Mouse (Mus musculus): ENCODE measurements around the gene Hist1h4c. TPM values are rescaled to one million over a fixed set of nuclear protein-coding genes. Genes with fewer than 3 reads are reported as not detected.
"Not testable (repeated sequence)": the region's sequence is repeated elsewhere in the genome, so short reads cannot be mapped to it uniquely, and the experiment has no call there.

Gene Hist1h4c
- total and polyA plus RNA-seq, 2 experiments from 2014 or later: 4.6 to 1,400 TPM

GRCm38 (mm10) chr13:23687907-23688306, 10.3 kb downstream of the Hist1h4c start:
- Histone ChIP-seq H3K9ac (replicated peaks; ENCODE audit: low read length) (no peak overlapping the region), H3K4me1 (ENCODE audit: insufficient read depth, low read length) (no peaks in the 10 kb centered on the region; the same call in 1 of the 2 replicates), H3K27ac (no peak overlapping the region), H3K4me3 (ENCODE audit: low read length) (no peak overlapping the region), H3K4me2 (ENCODE audit: low read depth, low read length) (no peak overlapping the region), H3K9me3 (ENCODE audit: low read length) (no peaks in the 10 kb centered on the region), H3K36me3 (ENCODE audit: insufficient read depth, low read length) (no peaks in the 10 kb centered on the region), H3K27me3 (ENCODE audit: insufficient read depth, low read length) (no peaks in the 10 kb centered on the region)
- DNase-seq (ENCODE audit: low spot score): no peak
- no peak for TF ChIP-seq CTCF (IDR thresholded peaks at IDR 0.05; ENCODE audit: low read depth)
- no peak for ATAC-seq
- 95% methylated on average over 7 of the region's 7 CpGs for WGBS

- Histone ChIP-seq H3K27me3 (ENCODE audit: insufficient read depth, low read length) (no peaks in the 10 kb centered on the region), H3K9me3 (ENCODE audit: low read length) (no peaks in the 10 kb centered on the region), H3K4me2 (ENCODE audit: low read depth, low read length) (no peak overlapping the region), H3K4me1 (ENCODE audit: insufficient read depth, low read length) (peaks cover 3% of the 10 kb centered on the region; the same call in 1 of the 2 replicates), H3K9ac (replicated peaks; ENCODE audit: low read length) (no peak overlapping the region), H3K36me3 (ENCODE audit: insufficient read depth, low read length) (no peaks in the 10 kb centered on the region), H3K27ac (no peak overlapping the region), H3K4me3 (ENCODE audit: low read length) (no peak overlapping the region)
- WGBS: 87% methylated on average over 4 of the region's 4 CpGs
- TF ChIP-seq CTCF (IDR thresholded peaks at IDR 0.05; ENCODE audit: low read depth): no peak
- DNase-seq (ENCODE audit: low spot score) (no peak), ATAC-seq (no peak)
Observed at GRCm38 (mm10) chr13:23687181-23687580, 11.1 kb downstream of the Hist1h4c start.

GRCm38 (mm10) chr13:23685966-23686365, 12.3 kb downstream of the Hist1h4c start:
- Histone ChIP-seq H3K9me3 (ENCODE audit: low read length) (no peaks in the 10 kb centered on the region), H3K27ac (peak overlapping the region; percentile 83; the same call in 1 of the 2 replicates), H3K4me1 (ENCODE audit: insufficient read depth, low read length) (peaks cover 3% of the 10 kb centered on the region; the same call in 1 of the 2 replicates), H3K4me2 (ENCODE audit: low read depth, low read length) (peak overlapping the region; percentile 57), H3K36me3 (ENCODE audit: insufficient read depth, low read length) (no peaks in the 10 kb centered on the region), H3K4me3 (ENCODE audit: low read length) (peak overlapping the region; percentile 36), H3K27me3 (ENCODE audit: insufficient read depth, low read length) (no peaks in the 10 kb centered on the region), H3K9ac (replicated peaks; ENCODE audit: low read length) (peak overlapping the region; percentile 40)
- no peak for TF ChIP-seq CTCF (IDR thresholded peaks at IDR 0.05; ENCODE audit: low read depth)
- no peak for ATAC-seq
- no peak for DNase-seq (ENCODE audit: low spot score)
- 34% methylated on average over 4 of the region's 4 CpGs for WGBS

- H3K27ac ChIP-seq: peak overlapping the region; percentile 83
- H3K36me3 ChIP-seq (ENCODE audit: insufficient read depth, low read length): no peaks in the 10 kb centered on the region
- H3K4me3 ChIP-seq (ENCODE audit: low read length): peak overlapping the region; percentile 36
- peaks cover 3% of the 10 kb centered on the region; the same call in 1 of the 2 replicates for H3K4me1 ChIP-seq (ENCODE audit: insufficient read depth, low read length)
- DNase-seq (ENCODE audit: low spot score) (peak; percentile 50), ATAC-seq (no peak)
- H3K4me2 ChIP-seq (ENCODE audit: low read depth, low read length): peak overlapping the region; percentile 57
- H3K9ac ChIP-seq (replicated peaks; ENCODE audit: low read length): peak overlapping the region; percentile 40
- TF ChIP-seq CTCF (IDR thresholded peaks at IDR 0.05; ENCODE audit: low read depth): no peak
- H3K27me3 ChIP-seq (ENCODE audit: insufficient read depth, low read length): no peaks in the 10 kb centered on the region
- 6% methylated on average over 15 of the region's 15 CpGs for WGBS
- H3K9me3 ChIP-seq (ENCODE audit: low read length): no peaks in the 10 kb centered on the region
Observed at GRCm38 (mm10) chr13:23685121-23685861, 13.0 kb downstream of the Hist1h4c start.

GRCm38 (mm10) chr13:23684295-23684945, 13.8 kb downstream of the Hist1h4c start:
- ATAC-seq (peak; percentile 33), DNase-seq (ENCODE audit: low spot score) (peak; percentile 91)
- H3K4me2 ChIP-seq (ENCODE audit: low read depth, low read length): peak overlapping the region; percentile 57
- peak overlapping the region; percentile 36 for H3K4me3 ChIP-seq (ENCODE audit: low read length)
- not testable (repeated sequence) for H3K9me3 ChIP-seq (ENCODE audit: low read length); H3K4me1 ChIP-seq (ENCODE audit: insufficient read depth, low read length); H3K36me3 ChIP-seq (ENCODE audit: insufficient read depth, low read length); H3K27me3 ChIP-seq (ENCODE audit: insufficient read depth, low read length)
- 0% methylated on average over 10 of the region's 37 CpGs for WGBS
- peak overlapping the region; percentile 96 for H3K27ac ChIP-seq
- H3K9ac ChIP-seq (replicated peaks; ENCODE audit: low read length): peak overlapping the region; percentile 49

GRCm38 (mm10) chr13:23683755-23684281, 14.4 kb downstream of the Hist1h4c start, which contains the start of the genes Hist1h2ac and Hist1h2bc:
TSS of gene Hist1h2ac (minus strand) at chr13:23683948.
TSS of gene Hist1h2bc (plus strand) at chr13:23684199.
- 0 out of 2 replicates have a peak, but pooled peaks have one; percentile 8 for TF ChIP-seq CTCF (IDR thresholded peaks at IDR 0.05; ENCODE audit: low read depth)
- peak; percentile 98 for ATAC-seq

GRCm38 (mm10) chr13:23682947-23683754, 15.1 kb downstream of the Hist1h4c start:
- Histone ChIP-seq H3K9ac (replicated peaks; ENCODE audit: low read length) (peak overlapping the region; percentile 49), H3K27ac (peak overlapping the region; percentile 96), H3K4me2 (ENCODE audit: low read depth, low read length) (peak overlapping the region; percentile 57), H3K4me3 (ENCODE audit: low read length) (peak overlapping the region; percentile 36)
- DNase-seq (ENCODE audit: low spot score) (peak; percentile 6), ATAC-seq (peak; percentile 64)
- 12% methylated on average over 11 of the region's 30 CpGs for WGBS
- not testable (repeated sequence) for H3K4me1 ChIP-seq (ENCODE audit: insufficient read depth, low read length); H3K9me3 ChIP-seq (ENCODE audit: low read length); H3K36me3 ChIP-seq (ENCODE audit: insufficient read depth, low read length); H3K27me3 ChIP-seq (ENCODE audit: insufficient read depth, low read length)

More at GRCm38 (mm10) chr13:23683755-23684281, 14.4 kb downstream of the Hist1h4c start, which contains the start of the genes Hist1h2ac and Hist1h2bc:
- H3K36me3 ChIP-seq (ENCODE audit: insufficient read depth, low read length): no peaks in the 10 kb centered on the region
- H3K4me3 ChIP-seq (ENCODE audit: low read length): peak within 1 kb of the TSS; percentile 36
- H3K9me3 ChIP-seq (ENCODE audit: low read length): no peaks in the 10 kb centered on the region
- H3K4me1 ChIP-seq (ENCODE audit: insufficient read depth, low read length): peaks cover 3% of the 10 kb centered on the region; the same call in 1 of the 2 replicates
- peak within 1 kb of the TSS; percentile 96 for H3K27ac ChIP-seq
- no peaks in the 10 kb centered on the region for H3K27me3 ChIP-seq (ENCODE audit: insufficient read depth, low read length)
- peak; percentile 98 for DNase-seq (ENCODE audit: low spot score)
- peak within 1 kb of the TSS; percentile 49 for H3K9ac ChIP-seq (replicated peaks; ENCODE audit: low read length)
- under 1% methylated on average over 32 of the region's 32 CpGs for WGBS
- H3K4me2 ChIP-seq (ENCODE audit: low read depth, low read length): peak within 1 kb of the TSS; percentile 57

Data from hindbrain, postnatal 0 days (tissue).